Mouse (Mus musculus) cerebral cortex, adult 2 months (tissue): ENCODE results near the gene Rspo1.

Experiments used
- WGBS: fragments of 180-500 bp; shearing (Covaris S2); methylation state at CpG from one replicate; pipeline ENCODE4 v1.1.7; 2018; 5-methylcytosine and 5-hydroxymethylcytosine counted together

Gene Rspo1

GRCm38 (mm10) chr4:124985671-124986602 is at the start of gene Rspo1:
Rspo1 (plus strand) TSS chr4:124986430.
- 4% methylated on average over 59 of the region's 62 CpGs for WGBS

DNA sequence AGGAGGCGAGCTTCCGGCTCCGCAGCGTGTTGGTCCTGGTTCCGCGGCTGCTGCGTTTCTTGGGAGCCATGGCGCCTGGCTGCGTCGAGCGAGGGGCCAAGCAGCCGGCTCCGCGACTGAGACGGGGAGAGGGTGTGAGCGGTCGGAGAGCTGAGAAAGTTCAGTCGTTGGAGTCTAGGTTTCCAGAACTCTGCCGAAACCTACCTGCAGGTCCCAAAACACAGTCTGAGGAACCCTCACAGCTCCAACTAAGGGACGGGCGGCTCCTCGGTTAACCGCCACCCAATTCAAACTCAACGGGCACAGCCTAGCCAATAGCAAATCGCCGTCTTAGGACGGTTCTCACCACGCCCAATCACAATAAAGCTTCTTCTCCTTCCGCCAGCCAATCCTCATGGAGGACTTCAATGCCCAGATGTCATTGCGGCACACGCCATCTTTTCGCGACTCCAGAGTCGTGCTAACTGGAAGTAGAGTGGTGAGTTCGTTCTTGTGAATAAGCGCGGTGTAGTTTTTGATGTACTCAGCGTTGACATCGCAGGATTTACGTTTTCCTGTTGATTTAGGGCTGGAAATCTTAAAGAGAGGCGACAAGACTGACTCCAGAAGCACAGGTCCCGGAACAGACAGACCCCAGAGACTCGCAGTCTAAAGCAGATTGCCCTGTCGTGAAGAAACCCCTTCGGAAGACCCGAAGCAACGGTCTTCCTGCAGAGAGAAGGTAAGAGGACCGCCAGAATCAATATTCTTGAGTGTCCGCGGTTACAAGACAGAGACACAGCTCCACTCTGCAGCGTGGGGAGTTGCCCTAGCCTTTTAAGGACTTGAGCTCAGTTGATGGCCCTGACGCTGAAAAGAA is 49.4 kb upstream of the Rspo1 start, which contains the start of gene 9930104L06Rik:
Gene 9930104L06Rik, plus strand, starts transcription at position 436 of the 859 bp plus-strand sequence.
- under 1% methylated on average over 52 of the region's 52 CpGs for WGBS

- 94% methylated on average over 4 of the region's 4 CpGs for WGBS
Measured at GRCm38 (mm10) chr4:124939211-124939610, 47.0 kb upstream of the Rspo1 start, which contains the start of gene Cdca8. Cdca8 (minus strand) TSS chr4:124939311.

- WGBS = 2% methylated on average over 4 of the region's 4 CpGs
Measured at GRCm38 (mm10) chr4:124943022-124943421, 43.2 kb upstream of the Rspo1 start.

- 82% methylated on average over 5 of the region's 5 CpGs for WGBS
Measured at GRCm38 (mm10) chr4:124943781-124944180, 42.4 kb upstream of the Rspo1 start.

- 64% methylated on average over 2 of the region's 2 CpGs for WGBS
Measured at GRCm38 (mm10) chr4:124944961-124945360, 41.3 kb upstream of the Rspo1 start.

GRCm38 (mm10) chr4:124949488-124949887 is 36.7 kb upstream of the Rspo1 start:
- WGBS = 76% methylated on average over 3 of the region's 3 CpGs

DNA sequence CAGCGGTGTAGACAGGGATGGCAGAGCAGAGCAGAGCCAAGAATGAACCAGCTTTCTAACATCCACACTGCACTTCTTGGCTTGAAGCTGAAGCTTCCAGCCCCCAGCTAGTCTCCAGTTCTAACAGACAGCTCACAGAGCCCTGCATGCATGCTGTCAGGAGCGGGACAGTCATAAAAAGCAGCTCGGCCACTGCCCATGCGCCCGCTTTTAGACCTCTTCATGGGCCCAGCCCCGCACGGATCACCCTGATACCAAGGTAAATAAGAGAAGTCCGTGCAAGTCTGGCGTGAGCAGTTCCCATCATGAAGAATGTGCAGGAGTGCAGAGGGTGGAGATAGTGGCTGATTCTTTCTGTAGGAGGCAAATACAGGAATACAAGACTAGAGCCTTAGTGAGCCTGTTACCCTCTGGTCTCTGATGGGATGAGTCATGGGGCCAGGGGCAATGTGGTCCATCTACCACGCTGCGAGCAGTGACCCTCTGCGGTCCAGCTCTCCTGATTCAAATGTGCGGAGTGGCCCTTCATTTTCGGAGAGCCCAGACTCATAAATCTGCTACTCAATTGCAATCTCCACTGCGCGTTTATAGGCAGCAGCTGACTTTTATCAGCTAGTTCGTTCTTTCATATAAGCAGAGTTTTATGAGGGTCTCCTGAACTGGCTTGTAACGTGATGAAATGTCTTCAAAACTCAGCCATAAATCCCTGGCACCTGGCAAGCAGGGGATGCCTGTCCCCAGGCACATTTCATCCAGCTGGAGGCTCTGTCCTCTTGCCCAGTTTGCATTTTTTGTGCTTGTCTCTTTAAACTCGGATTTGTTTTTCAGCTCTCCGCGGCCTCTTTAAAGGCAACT is 35.8 kb upstream of the Rspo1 start:
- 82% methylated on average over 21 of the region's 21 CpGs for WGBS

GRCm38 (mm10) chr4:124951036-124951433 is 35.2 kb upstream of the Rspo1 start:
- 52% methylated on average over 10 of the region's 10 CpGs for WGBS

DNA sequence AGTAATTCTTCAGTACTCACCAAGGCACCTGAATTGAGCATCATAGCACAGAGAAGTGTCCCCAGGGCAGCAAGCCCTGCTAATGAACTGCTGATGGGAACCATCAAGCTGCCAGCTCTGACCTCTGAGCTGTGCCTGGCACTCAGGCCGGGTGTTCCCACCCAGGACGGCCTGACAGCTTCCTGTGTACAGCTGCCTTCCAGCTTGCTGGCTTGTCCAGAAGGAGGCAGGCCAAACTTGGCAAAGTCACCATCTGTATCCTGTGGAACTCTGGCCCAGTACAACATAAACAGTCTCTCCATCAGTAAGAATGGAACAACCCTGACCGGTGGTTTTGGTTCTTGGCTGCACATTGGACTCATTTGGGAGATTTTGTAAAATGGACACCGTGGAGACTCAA is 32.7 kb upstream of the Rspo1 start:
- 50% methylated on average over 4 of the region's 4 CpGs for WGBS

- WGBS = 92% methylated on average over 2 of the region's 2 CpGs
Measured at GRCm38 (mm10) chr4:124957284-124957683, 28.9 kb upstream of the Rspo1 start.

DNA sequence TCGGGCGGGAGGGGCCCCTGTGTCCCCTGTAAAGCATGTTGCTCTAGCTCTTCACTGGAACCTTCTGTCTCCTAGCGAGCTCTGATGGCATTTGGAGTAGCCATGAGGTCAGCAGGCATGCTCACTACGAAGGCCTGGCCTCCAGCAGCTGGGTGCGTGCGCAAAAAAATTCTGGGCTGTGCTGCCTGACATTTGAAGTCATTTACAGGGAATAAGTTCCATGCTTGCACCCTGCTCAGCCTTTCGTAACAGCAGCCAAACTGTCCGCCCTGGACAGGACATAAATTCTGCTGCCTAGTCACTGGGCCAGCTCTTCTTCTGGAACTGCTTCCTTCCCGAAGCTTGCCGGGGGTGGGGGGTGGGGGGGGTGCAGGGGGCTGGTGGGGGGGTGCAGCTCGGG is 27.2 kb upstream of the Rspo1 start:
- whole genome bisulfite sequencing = 76% methylated on average over 11 of the region's 11 CpGs

GRCm38 (mm10) chr4:124960940-124961339 is 25.3 kb upstream of the Rspo1 start:
- 85% methylated on average over 11 of the region's 11 CpGs for WGBS

- 57% methylated on average over 11 of the region's 11 CpGs for WGBS
Measured at GRCm38 (mm10) chr4:124962576-124962975, 23.7 kb upstream of the Rspo1 start.

DNA sequence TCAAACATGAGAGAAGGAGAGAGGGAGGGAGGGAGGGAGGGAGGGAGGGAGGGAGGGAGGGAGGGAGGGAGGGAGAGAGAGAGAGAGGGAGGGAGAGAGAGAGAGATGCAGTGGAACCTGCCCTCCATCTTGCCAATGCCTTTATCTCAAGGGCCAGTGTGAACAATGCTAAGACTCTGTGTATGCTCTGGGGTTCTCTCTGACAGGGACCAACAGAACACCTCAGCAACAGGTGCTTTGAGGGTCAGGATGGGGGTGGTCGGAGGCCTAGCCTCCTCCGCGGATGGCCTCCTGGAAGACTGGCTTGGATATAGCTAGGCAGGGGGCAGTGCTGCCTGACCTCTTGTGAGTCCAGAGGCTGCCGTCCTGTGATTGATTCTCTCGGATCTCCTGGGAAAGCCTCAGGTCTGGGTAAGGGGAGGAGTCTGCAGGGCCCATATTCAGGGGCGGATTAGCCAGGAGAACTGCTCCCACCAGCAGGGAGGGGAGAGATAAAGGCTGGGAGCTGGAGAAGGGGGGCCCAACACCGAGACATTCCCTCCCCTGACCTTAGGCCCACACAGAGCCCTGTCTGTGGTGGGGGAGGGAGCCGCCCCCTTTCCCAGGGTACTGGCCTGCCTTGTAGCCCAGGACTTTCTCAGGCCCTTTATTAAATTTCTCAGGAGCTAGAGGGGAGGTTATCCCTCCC is 21.2 kb upstream of the Rspo1 start:
- WGBS = 50% methylated on average over 8 of the region's 8 CpGs

DNA sequence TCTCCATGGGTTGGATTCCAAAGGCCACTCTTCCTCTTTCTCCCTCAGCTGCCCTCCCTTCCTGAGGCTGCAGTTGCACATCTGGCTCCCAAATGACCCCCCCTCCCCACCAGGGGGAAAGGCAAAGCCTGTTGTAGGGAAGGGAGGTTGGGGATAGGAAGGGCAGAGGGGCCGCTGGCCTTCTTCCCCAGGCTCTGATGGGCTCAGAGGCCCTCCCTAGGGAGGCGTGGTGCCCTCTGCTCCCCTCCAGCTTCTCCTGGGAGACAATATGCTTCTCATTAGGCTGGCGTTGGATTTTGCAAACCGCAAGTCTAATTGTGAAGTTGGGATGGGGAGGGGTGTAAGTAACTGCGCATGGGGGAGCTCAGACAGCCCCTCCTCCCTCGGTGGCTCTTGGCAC is 17.5 kb upstream of the Rspo1 start:
- 40% methylated on average over 6 of the region's 6 CpGs for WGBS

DNA sequence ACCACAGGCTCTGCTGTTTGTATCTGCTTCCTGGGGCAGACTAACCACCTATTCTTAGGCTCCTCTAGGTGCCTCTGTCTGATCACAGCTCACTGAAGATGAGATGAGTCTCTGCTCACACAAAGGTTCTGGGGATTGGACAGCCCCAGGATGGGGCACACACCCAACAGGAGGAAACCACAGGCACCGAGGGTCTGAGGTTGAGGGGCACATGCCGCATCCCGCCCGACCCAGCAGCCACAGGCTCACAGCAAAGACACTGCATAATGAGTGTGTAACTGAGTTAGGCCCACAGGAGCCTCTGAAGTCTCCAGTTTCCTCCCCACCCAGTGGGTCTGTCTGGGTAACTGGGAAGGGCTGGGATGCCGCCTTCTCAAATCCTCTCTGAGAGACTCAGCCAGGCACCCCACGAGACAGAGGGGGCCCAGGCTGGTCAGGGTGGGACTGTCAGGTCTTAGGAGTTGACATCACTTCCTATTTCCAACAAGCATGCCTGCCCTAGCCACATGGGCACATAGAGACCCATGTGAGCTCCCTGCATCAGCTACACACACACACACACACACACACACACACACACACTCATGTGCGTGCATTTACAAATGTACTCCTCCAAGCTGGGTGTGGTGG is 16.9 kb upstream of the Rspo1 start:
- 80% methylated on average over 7 of the region's 7 CpGs for WGBS

GRCm38 (mm10) chr4:124970194-124970593 is 16.0 kb upstream of the Rspo1 start:
- WGBS = 80% methylated on average over 11 of the region's 11 CpGs

DNA sequence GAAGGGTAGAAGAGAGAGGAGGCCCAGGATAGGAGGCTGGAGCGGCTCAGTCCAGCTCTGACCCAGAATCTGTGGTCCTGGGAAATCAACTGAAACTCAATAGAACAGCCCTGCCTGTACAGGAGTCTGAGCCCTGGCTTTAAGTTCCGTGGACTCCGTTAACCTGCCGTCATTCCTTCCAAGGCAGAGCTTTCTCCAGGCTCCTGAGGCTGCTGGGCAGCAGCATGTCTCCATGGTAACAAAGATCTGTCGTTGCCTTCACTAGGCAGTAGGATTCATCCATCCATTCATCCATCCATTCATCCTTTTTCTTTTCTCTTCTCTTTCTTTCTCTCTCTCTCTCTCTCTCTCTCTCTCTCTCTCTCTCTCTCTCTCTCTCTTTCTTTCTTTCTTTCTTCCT is 15.6 kb upstream of the Rspo1 start:
- 25% methylated on average over 5 of the region's 5 CpGs for WGBS

- WGBS = 86% methylated on average over 8 of the region's 8 CpGs
Measured at GRCm38 (mm10) chr4:124971094-124971493, 15.1 kb upstream of the Rspo1 start.
